Mouse (Mus musculus): ENCODE results near the gene Sec14l3.
A peak's percentile ranks its signal among the peaks of the same experiment; 100 is the strongest.

- TF ChIP-seq CTCF (IDR thresholded peaks at IDR 0.05; ENCODE audit: extremely low read depth, insufficient read depth, insufficient read length, insufficient replicate concordance), result peak; percentile 25; the same call in 1 of the 2 replicates
- no peak for TF ChIP-seq POLR2A (IDR thresholded peaks at IDR 0.05; ENCODE audit: low read depth, low read length)
These were observed 18.9 kb downstream of the Sec14l3 start for GRCm38 (mm10) chr11:4083316-4084078.

Data from spleen, adult 2 months (tissue).